Mouse (Mus musculus) myocyte (in vitro differentiated cells): ENCODE results near the gene Cant1.

ENCODE experiments used
- E2F4 ChIP-seq: IDR thresholded peaks from one replicate; pipeline ENCODE4 v1.6.1; 2011; ENCODE audit warnings: mild to moderate bottlenecking, control low read depth, moderate library complexity; ENCODE audit not compliant: insufficient read depth
- MAX ChIP-seq: IDR thresholded peaks from one replicate; pipeline ENCODE4 v1.6.1; 2011; ENCODE audit warnings: low read depth, mild to moderate bottlenecking, control low read depth
- POLR2A ChIP-seq: IDR thresholded peaks from one replicate; pipeline ENCODE4 v1.6.1; 2011; ENCODE audit warnings: low read depth, mild to moderate bottlenecking, control low read depth, moderate library complexity; ENCODE audit not compliant: insufficient read length
- TCF3 ChIP-seq: IDR thresholded peaks from one replicate; pipeline ENCODE4 v1.6.1; 2011; ENCODE audit warnings: low read depth, control low read depth; ENCODE audit not compliant: insufficient read length
- USF1 ChIP-seq: IDR thresholded peaks from one replicate; pipeline ENCODE4 v1.6.1; 2011; ENCODE audit warnings: low read depth, mild to moderate bottlenecking, control low read depth, moderate library complexity

- no peak for TF ChIP-seq POLR2A
- no peak for TF ChIP-seq USF1
- TF ChIP-seq E2F4, result no peak
- TF ChIP-seq MAX, result no peak
- no peak for TF ChIP-seq TCF3
Observed at GRCm38 (mm10) chr11:118368330-118368729, 50.6 kb downstream of the Cant1 start.
